8 mouse cellular contexts compared by ENCODE assay signal in genomic region chr7:99648623-99649022, GRCm38 (mm10). TPM values are rescaled to one million over a fixed set of nuclear protein-coding genes. Genes with fewer than 3 reads are reported as not detected.
A peak's percentile ranks its signal among the peaks of the same experiment; 100 is the strongest.
DNase-seq lines count a peak whose midpoint lies in the region; ATAC-seq lines count a peak whose summit lies in the region.

No protein-coding gene starts in this region.

- H3K4me3 ChIP-seq in forebrain, embryonic 11.5 days (ENCODE audit: low read depth, low read length), result no peak overlapping the region
- H3K4me3 ChIP-seq in forebrain, embryonic 10.5 days, result no peak overlapping the region
- no peak overlapping the region for H3K4me3 ChIP-seq in forebrain, embryonic 14.5 days (ENCODE audit: low read depth, low read length)

- no peaks in the 10 kb centered on the region for H3K36me3 ChIP-seq in forebrain, embryonic 11.5 days (ENCODE audit: control insufficient read depth, insufficient read depth, low read length)
- H3K36me3 ChIP-seq in forebrain, embryonic 10.5 days (replicated peaks), result no peaks in the 10 kb centered on the region
- no peaks in the 10 kb centered on the region for H3K36me3 ChIP-seq in forebrain, embryonic 14.5 days (ENCODE audit: control insufficient read depth, insufficient read depth, low read length)

- no peak overlapping the region for H3K27ac ChIP-seq in forebrain, embryonic 11.5 days (ENCODE audit: low read depth, low read length)
- H3K27ac ChIP-seq in forebrain, embryonic 10.5 days, result no peak overlapping the region
- H3K27ac ChIP-seq in forebrain, embryonic 14.5 days (ENCODE audit: low read depth, low read length), result no peak overlapping the region

- no peaks in the 10 kb centered on the region for H3K9me3 ChIP-seq in forebrain, embryonic 11.5 days (ENCODE audit: control insufficient read depth, low read length)
- H3K9me3 ChIP-seq in forebrain, embryonic 10.5 days, result no peaks in the 10 kb centered on the region
- H3K9me3 ChIP-seq in forebrain, embryonic 14.5 days (replicated peaks; ENCODE audit: control insufficient read depth, low read length), result no peaks in the 10 kb centered on the region

- WGBS in forebrain, embryonic 11.5 days, result 6% methylated on average over 6 of the region's 6 CpGs
- 11% methylated on average over 6 of the region's 6 CpGs for WGBS in forebrain, embryonic 10.5 days
- 6% methylated on average over 6 of the region's 6 CpGs for WGBS in forebrain, embryonic 14.5 days

- DNase-seq in forebrain, embryonic 11.5 days (ENCODE audit: low spot score), result peak; percentile 69
- DNase-seq in forebrain, embryonic 10.5 days (ENCODE audit: extremely low spot score, low spot score), result no peak
- DNase-seq in thymus, postnatal 25 days, result peak; percentile 24
- no peak for DNase-seq in thymus, adult 18-20 months
- peak; percentile 56 to 72 for DNase-seq in heart, adult 9 months (ENCODE audit: low spot score in 2 of 2)
- DNase-seq in lung, postnatal 14 days, result peak; percentile 80
- no peak for DNase-seq in right cerebral cortex, postnatal 36 days (ENCODE audit: low spot score in 2 of 2)
- no peak for DNase-seq in forebrain, embryonic 14.5 days (ENCODE audit: low spot score)

- H3K4me1 ChIP-seq in forebrain, embryonic 11.5 days (replicated peaks; ENCODE audit: control insufficient read depth, insufficient read depth, low read length), result no peaks in the 10 kb centered on the region
- H3K4me1 ChIP-seq in forebrain, embryonic 10.5 days, result 0 out of 2 replicates have a peak, but pooled peaks cover 4% of the 10 kb centered on the region
- H3K4me1 ChIP-seq in forebrain, embryonic 14.5 days (ENCODE audit: control insufficient read depth, insufficient read depth, low read length), result no peaks in the 10 kb centered on the region

- H3K9ac ChIP-seq in forebrain, embryonic 11.5 days (ENCODE audit: low read length), result no peak overlapping the region
- H3K9ac ChIP-seq in forebrain, embryonic 14.5 days (ENCODE audit: low read length), result no peak overlapping the region

- no peaks in the 10 kb centered on the region for H3K27me3 ChIP-seq in forebrain, embryonic 11.5 days (ENCODE audit: control insufficient read depth, insufficient read depth, low read length)
- no peaks in the 10 kb centered on the region; the same call in 1 of the 2 replicates for H3K27me3 ChIP-seq in forebrain, embryonic 10.5 days (ENCODE audit: poor library complexity, severe bottlenecking)
- no peaks in the 10 kb centered on the region for H3K27me3 ChIP-seq in forebrain, embryonic 14.5 days (replicated peaks; ENCODE audit: control insufficient read depth, insufficient read depth, low read length)

- H3K4me2 ChIP-seq in forebrain, embryonic 11.5 days (ENCODE audit: low read depth, low read length, severe bottlenecking), result no peak overlapping the region
- H3K4me2 ChIP-seq in forebrain, embryonic 14.5 days (ENCODE audit: low read length), result no peak overlapping the region

- no peak for ATAC-seq in forebrain, embryonic 11.5 days (replicated peaks; ENCODE audit: low FRiP score)
- ATAC-seq in forebrain, embryonic 14.5 days, result no peak

RNA-seq across cellular contexts. Expression of gene Tpbgl, which starts 21.7 kb away (rescaled TPM):
- 0.20 and 0.29 TPM in 2 replicates for polyA plus RNA-seq in forebrain, embryonic 11.5 days (2014; fragmentation: Nextera tagmentation; extraction: Ambion mirVana)
- 0.07 and 0.10 TPM in 2 replicates for polyA plus RNA-seq in forebrain, embryonic 10.5 days (2016; fragmentation: Nextera tagmentation; extraction: Ambion mirVana)
- 0.32 and 0.33 TPM in 2 replicates for polyA plus RNA-seq in forebrain, embryonic 14.5 days (2014; fragmentation: Nextera tagmentation; extraction: Ambion mirVana)

Comparison
In these comparisons a context has a peak if more than half of its experiments do, and no peak if none do; other contexts are left out.
1. DNase-seq: peak in forebrain, embryonic 11.5 days (single experiment), thymus, postnatal 25 days (single experiment), heart, adult 9 months (2 of 2) and lung, postnatal 14 days (single experiment); none in forebrain, embryonic 10.5 days (single experiment), thymus, adult 18-20 months (0 of 2), right cerebral cortex, postnatal 36 days (0 of 2) and forebrain, embryonic 14.5 days (single experiment).